Mouse (Mus musculus): ENCODE measurements around the gene Serpina3n. TPM values are rescaled to one million over a fixed set of nuclear protein-coding genes. Genes with fewer than 3 reads are reported as not detected.
"Not testable (repeated sequence)": the region's sequence is repeated elsewhere in the genome, so short reads cannot be mapped to it uniquely, and the experiment has no call there.

The Serpina3n gene
- 0.08 TPM in 1 of 2 replicates, not detected in the other for polyA plus RNA-seq (2015; fragmentation: Nextera tagmentation; extraction: Ambion mirVana)

DNA sequence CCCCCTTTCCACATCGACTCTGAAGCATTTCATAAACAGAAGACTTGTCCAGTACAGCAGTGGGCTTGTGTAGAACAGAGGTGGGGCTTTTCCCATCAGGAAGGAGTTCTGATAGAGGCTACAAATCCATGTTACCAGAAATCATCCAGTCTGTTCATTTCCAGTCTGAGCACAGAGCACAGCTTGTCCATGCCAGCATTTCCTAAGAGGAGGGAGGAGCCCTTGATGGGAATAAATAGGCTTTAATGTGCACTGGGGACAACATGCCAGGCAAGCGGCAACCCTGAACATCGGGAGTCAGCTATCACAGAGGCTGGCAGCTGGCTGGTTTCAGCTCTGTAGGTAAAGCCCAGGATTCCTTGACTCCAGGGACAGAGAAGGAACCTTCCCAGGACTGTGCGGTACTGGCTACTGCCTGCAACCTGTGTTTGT is at the start of gene Serpina3n:
Gene Serpina3n (plus strand): TSS at position 276 of the 432 bp plus-strand sequence.
- 38% methylated on average over 4 of the region's 4 CpGs for WGBS
- ATAC-seq (replicated peaks; ENCODE audit: low FRiP score) = no peak; the same call in 1 of the 2 replicates
- Histone ChIP-seq H3K27me3 (no peaks in the 10 kb centered on the region), H3K9ac (no peak within 1 kb of the TSS), H3K4me2 (no peak within 1 kb of the TSS), H3K9me3 (replicated peaks) (no peaks in the 10 kb centered on the region), H3K27ac (no peak within 1 kb of the TSS), H3K4me1 (no peaks in the 10 kb centered on the region), H3K4me3 (replicated peaks) (no peak within 1 kb of the TSS), H3K36me3 (no peaks in the 10 kb centered on the region)

DNA sequence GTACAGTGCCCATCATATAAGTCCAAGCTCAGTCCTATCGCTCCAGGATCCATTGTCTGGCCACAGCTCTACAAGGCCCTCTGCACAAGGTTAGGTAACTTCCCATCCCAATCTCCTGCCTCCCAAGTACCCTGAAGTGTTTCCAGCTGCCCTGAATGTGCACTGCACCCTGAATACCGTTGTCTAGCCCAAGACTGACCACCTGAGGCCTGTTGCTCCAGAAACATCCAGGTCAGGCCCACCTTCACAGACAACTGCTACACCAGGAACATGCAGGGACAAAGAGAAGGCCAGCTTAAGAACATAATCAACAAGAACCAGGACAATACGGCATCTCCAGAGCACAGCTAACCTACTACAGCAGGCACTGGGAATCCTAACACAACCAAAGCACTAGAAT is 36.5 kb upstream of the Serpina3n start:
- Histone ChIP-seq H3K27me3 (no peaks in the 10 kb centered on the region), H3K9ac (no peak overlapping the region), H3K27ac (no peak overlapping the region), H3K4me2 (no peak overlapping the region), H3K9me3 (replicated peaks) (no peaks in the 10 kb centered on the region), H3K36me3 (no peaks in the 10 kb centered on the region), H3K4me1 (no peaks in the 10 kb centered on the region), H3K4me3 (replicated peaks) (no peak overlapping the region)
- 90% methylated on average over 3 of the region's 3 CpGs for WGBS
- no peak for ATAC-seq (replicated peaks; ENCODE audit: low FRiP score)

DNA sequence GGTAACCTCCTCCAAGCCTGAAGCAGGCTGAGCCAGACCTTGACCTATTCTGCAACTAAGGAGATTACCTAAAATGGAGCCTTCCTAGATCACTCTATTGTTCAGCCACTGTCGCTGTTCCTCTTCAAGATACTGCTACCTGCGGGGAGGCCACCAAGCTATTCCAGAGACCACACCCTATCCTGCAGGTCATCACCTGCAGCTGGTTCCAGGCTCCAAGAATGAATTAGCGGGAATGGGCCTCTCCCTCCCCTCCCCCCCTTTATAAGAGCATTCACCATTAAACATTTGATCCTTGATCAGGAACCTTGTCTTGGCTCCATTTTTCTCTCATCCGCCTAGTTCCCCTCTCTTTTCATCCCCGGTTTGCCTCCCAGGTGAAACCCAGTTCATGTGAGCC is 29.4 kb upstream of the Serpina3n start:
- H3K36me3 ChIP-seq; ATAC-seq (replicated peaks; ENCODE audit: low FRiP score); H3K9me3 ChIP-seq (replicated peaks): not testable (repeated sequence)

DNA sequence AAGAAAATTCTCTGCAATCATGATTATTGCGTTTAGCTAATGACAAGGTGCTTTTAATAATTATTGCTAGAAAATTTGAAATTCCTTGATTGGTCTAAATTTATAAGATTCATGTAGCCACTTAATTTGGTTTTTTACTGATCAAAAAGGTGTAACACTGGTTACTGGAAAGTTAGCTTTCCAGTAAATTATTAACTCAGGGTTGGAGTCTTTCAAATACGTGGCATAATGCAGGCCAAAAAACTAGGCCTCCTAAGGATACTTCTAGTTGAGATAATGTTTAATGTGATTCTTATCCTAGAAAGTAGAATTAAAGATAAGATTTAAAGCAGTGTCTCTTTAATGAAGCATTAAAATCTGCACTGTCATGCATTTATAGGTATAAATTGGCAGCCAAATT is 28.2 kb upstream of the Serpina3n start:
- H3K4me3 ChIP-seq (replicated peaks); H3K27me3 ChIP-seq; ATAC-seq (replicated peaks; ENCODE audit: low FRiP score); H3K4me1 ChIP-seq; H3K4me2 ChIP-seq; H3K9me3 ChIP-seq (replicated peaks); H3K27ac ChIP-seq; H3K36me3 ChIP-seq; H3K9ac ChIP-seq: not testable (repeated sequence)
- 66% methylated on average over 2 of the region's 2 CpGs for WGBS

More for the DNA sequence above, 29.4 kb upstream of the Serpina3n start:
- H3K4me1 ChIP-seq; H3K4me3 ChIP-seq (replicated peaks); H3K27ac ChIP-seq; H3K27me3 ChIP-seq; H3K9ac ChIP-seq; H3K4me2 ChIP-seq: not testable (repeated sequence)
- WGBS = 75% methylated on average over 5 of the region's 5 CpGs

DNA sequence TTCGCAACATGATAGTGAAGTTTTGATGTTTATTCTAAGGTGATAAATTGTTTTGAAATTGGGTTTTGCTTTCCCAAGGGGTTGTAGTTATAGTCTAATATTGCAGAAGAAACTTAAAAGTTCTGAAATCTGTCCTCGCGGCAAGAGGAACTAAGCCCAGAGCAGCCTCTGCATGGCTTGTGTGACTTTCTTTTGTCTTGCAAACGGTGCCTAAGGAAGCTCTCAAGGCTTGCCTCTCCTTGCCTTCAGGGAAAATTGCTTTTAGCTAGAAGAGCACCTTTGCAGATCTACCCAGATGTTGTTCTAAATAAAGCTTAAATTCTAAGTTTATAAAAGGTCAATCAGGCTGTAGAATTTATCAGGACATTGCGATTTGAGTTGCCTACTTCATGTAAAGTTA is 27.7 kb upstream of the Serpina3n start:
- not testable (repeated sequence) for H3K9me3 ChIP-seq (replicated peaks); H3K27me3 ChIP-seq; ATAC-seq (replicated peaks; ENCODE audit: low FRiP score); H3K36me3 ChIP-seq; H3K4me3 ChIP-seq (replicated peaks); H3K27ac ChIP-seq; H3K9ac ChIP-seq; H3K4me1 ChIP-seq; H3K4me2 ChIP-seq
- 51% methylated on average over 5 of the region's 5 CpGs for WGBS

DNA sequence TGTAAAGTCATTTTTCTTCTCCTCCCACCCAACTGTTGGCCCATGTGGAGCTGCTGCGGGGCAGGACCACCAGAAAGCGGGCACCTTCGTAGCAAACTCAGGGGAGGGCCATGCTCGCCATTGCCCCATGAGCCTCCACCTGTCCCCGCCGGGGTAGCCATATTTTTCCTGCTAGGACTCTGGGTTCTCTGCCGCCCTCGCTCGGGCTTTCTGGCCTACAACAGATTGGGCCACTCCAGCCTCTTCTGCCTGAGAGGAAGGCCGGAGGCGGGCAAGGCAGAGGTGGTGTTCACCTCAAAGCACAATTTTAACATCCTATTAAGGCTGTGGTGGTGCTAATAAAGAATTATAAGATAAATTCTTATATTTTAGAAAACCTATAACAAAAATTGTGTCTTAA is 26.7 kb upstream of the Serpina3n start:
- H3K9ac ChIP-seq = no peak overlapping the region
- H3K4me2 ChIP-seq = no peak overlapping the region
- H3K9me3 ChIP-seq (replicated peaks) = 0 out of 2 replicates have a peak, but pooled peaks cover 3% of the 10 kb centered on the region
- no peaks in the 10 kb centered on the region for H3K27me3 ChIP-seq
- H3K36me3 ChIP-seq = no peaks in the 10 kb centered on the region
- H3K27ac ChIP-seq = no peak overlapping the region
- no peak for ATAC-seq (replicated peaks; ENCODE audit: low FRiP score)
- 97% methylated on average over 11 of the region's 11 CpGs for WGBS
- no peak overlapping the region for H3K4me3 ChIP-seq (replicated peaks)
- no peaks in the 10 kb centered on the region for H3K4me1 ChIP-seq

DNA sequence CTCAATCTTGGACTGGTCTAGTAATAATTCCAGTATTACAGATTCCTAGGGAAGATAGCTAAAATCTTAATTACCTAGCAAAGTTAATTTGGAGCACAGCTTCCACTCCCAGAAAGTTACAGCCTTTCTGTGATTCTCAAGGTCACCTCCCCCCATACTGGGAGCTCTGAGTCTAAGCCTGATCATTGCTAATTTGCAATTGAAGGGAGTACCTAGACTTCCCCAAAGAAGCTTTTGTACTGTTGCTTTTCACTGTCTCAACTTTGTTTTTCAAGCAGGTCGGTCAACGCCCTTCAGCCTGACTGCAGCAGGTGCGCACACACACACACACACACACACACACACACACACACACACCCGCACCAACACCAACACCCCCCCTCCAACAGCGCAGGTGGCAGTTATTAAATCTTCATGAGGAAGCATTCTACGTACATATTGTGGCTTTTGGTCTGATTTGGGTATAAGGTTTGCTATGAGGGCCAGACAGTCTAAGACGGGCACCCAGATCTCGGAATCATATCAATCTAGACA is 25.4 kb upstream of the Serpina3n start:
- not testable (repeated sequence) for H3K4me3 ChIP-seq (replicated peaks); H3K27ac ChIP-seq; ATAC-seq (replicated peaks; ENCODE audit: low FRiP score); H3K27me3 ChIP-seq; H3K9ac ChIP-seq; H3K4me1 ChIP-seq; H3K4me2 ChIP-seq; H3K36me3 ChIP-seq; H3K9me3 ChIP-seq (replicated peaks)
- 93% methylated on average over 8 of the region's 8 CpGs for WGBS

DNA sequence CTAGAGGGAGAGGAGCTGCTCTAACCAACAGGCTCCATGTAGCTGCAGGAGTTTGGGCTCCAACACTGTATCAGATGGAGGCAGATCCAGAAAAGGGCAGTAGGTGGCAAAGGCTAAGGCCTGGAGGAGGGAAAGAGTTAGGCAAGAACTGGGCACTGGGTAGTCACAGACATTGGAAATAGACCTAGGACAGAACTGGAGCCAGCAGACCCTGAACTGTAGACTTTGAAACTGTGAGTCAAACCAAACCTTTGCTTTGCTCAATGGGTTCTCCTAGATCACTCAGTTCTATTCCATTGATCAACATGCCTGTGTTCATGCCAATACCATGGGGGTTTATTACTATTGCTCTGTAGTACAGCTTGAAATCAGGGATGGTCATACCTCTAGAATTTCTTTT is 20.5 kb upstream of the Serpina3n start:
- not testable (repeated sequence) for H3K4me2 ChIP-seq; H3K27ac ChIP-seq; H3K9ac ChIP-seq; H3K27me3 ChIP-seq; H3K4me3 ChIP-seq (replicated peaks); H3K4me1 ChIP-seq; ATAC-seq (replicated peaks; ENCODE audit: low FRiP score); H3K36me3 ChIP-seq; H3K9me3 ChIP-seq (replicated peaks)

DNA sequence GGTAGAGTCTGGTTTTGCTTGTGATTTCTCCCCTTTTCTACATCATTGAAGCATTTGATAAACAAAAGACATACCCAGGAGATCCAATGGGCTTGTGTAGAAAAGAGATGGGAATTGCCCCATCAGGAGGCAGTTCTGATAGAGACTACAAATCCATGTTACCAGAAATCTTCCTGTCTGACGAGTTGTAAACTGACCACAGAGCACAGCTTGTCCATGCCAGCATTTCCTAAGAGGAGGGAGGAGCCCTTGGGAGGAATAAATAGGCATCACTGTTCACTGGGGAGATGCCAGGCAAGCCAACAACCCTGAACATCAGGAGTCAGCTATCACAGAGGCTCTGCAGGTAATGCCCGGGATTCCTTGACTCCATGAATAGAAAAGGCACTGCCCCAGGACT is 19.7 kb upstream of the Serpina3n start:
- 70% methylated on average over 2 of the region's 2 CpGs for WGBS
- H3K27me3 ChIP-seq; H3K4me3 ChIP-seq (replicated peaks); H3K4me2 ChIP-seq; H3K9ac ChIP-seq; H3K9me3 ChIP-seq (replicated peaks); ATAC-seq (replicated peaks; ENCODE audit: low FRiP score); H3K36me3 ChIP-seq; H3K4me1 ChIP-seq; H3K27ac ChIP-seq: not testable (repeated sequence)

DNA sequence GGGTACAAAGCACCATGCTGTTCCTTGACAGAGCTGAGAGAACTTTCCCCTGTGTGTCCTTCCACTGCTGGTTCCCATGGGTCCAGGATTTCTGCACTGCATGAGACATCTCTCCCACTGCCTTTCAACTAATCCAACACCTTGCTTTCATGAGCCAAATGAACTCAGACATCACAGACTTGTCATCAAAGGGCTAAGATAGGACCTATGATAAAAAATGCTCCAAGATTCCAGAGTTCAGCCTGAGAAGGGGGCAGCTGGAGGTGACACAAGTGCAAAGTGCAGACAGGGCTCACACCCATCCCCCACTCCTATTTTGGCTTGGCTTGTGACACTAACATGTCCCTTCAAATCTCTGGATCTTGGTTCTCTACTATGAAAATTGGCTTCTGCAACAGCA is 18.1 kb upstream of the Serpina3n start:
- H3K4me1 ChIP-seq = no peaks in the 10 kb centered on the region
- H3K4me2 ChIP-seq = no peak overlapping the region
- H3K9ac ChIP-seq = no peak overlapping the region
- no peaks in the 10 kb centered on the region for H3K36me3 ChIP-seq
- H3K27me3 ChIP-seq = no peaks in the 10 kb centered on the region
- no peak overlapping the region for H3K27ac ChIP-seq
- H3K4me3 ChIP-seq (replicated peaks) = no peak overlapping the region
- no peaks in the 10 kb centered on the region for H3K9me3 ChIP-seq (replicated peaks)
- ATAC-seq (replicated peaks; ENCODE audit: low FRiP score) = no peak

DNA sequence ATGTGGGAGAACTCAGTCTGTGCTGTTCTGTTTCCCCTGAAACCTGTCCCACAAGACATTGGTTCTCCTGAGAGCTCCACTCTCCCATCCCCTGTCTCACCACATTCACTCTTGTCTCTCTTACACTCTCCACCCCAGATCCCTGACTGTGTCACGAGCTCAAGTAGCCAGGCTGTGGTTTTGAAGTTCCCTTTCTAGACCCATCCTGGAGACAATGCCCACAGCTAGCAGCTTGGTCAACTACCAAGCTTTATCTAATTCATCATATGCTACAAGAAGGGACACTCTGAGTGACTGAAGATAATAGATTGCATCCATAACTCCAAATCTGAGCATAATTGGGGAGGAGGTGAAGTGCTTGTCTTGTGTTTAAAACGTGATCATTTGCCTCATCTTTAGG is 15.5 kb upstream of the Serpina3n start:
- H3K27me3 ChIP-seq; H3K9me3 ChIP-seq (replicated peaks); H3K36me3 ChIP-seq; ATAC-seq (replicated peaks; ENCODE audit: low FRiP score); H3K4me2 ChIP-seq; H3K27ac ChIP-seq; H3K9ac ChIP-seq; H3K4me1 ChIP-seq; H3K4me3 ChIP-seq (replicated peaks): not testable (repeated sequence)
- WGBS = 75% methylated on average over 2 of the region's 2 CpGs

DNA sequence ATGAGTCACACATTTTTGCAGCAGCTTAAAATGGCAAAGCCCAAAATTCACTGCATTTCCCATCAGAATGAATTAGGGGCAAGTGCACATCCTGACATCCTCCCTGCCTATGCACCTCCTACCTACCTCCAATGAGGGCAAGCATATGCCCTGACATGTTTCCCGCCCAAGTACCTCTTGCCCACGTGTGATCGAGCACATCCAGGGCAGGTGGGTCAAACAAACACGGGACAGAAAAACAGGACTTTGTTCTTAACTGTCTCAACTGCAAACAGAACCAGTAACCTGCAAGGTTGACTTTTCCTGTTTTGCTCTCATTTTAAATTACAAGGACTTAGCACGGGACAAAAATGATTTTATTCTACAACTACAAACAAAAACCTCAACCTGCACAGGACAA is 2.6 kb upstream of the Serpina3n start:
- H3K4me1 ChIP-seq = no peaks in the 10 kb centered on the region
- WGBS = 73% methylated on average over 5 of the region's 5 CpGs
- no peak for ATAC-seq (replicated peaks; ENCODE audit: low FRiP score)
- no peak overlapping the region for H3K4me3 ChIP-seq (replicated peaks)
- no peaks in the 10 kb centered on the region for H3K36me3 ChIP-seq
- H3K27me3 ChIP-seq = no peaks in the 10 kb centered on the region
- no peak overlapping the region for H3K4me2 ChIP-seq
- H3K9me3 ChIP-seq (replicated peaks) = no peaks in the 10 kb centered on the region
- H3K27ac ChIP-seq = no peak overlapping the region
- H3K9ac ChIP-seq = no peak overlapping the region

DNA sequence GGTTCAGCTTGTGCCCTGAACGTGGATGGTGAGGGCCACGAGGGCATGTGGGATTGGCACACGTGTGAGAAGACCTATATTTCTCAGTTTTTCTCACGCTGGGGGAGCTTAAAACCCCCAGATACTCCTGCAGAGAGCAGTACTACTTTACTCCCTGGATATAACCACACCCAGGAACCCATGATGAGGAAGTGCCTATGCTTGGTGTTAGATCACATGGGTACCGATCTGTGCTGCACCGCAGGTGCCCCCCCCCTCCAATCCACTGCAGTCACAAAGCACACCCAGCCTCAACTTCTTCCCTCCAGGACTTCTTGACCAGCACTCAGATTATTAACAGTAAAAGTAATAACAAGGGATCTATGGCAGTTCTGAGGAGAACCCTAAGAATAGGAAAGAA is 6.0 kb downstream of the Serpina3n start:
- H3K4me3 ChIP-seq (replicated peaks) = no peak overlapping the region
- H3K4me2 ChIP-seq = no peak overlapping the region
- no peaks in the 10 kb centered on the region for H3K36me3 ChIP-seq
- 91% methylated on average over 6 of the region's 6 CpGs for WGBS
- no peak overlapping the region for H3K9ac ChIP-seq
- H3K9me3 ChIP-seq (replicated peaks) = no peaks in the 10 kb centered on the region
- H3K27me3 ChIP-seq = no peaks in the 10 kb centered on the region
- ATAC-seq (replicated peaks; ENCODE audit: low FRiP score) = no peak
- peaks cover 10% of the 10 kb centered on the region; the same call in 1 of the 2 replicates for H3K4me1 ChIP-seq
- no peak overlapping the region for H3K27ac ChIP-seq
